Mouse (Mus musculus) cerebellum, adult 2 months (tissue): ENCODE results near the gene Fam71f2.

Source experiments
- CTCF ChIP-seq: fragments of 200-500 bp; IDR thresholded peaks from 2 replicates; pipeline ENCODE4 v1.5.1; 2011; ENCODE audit warnings: low read depth, mild to moderate bottlenecking, control low read depth, low read length, moderate library complexity, borderline replicate concordance; ENCODE audit not compliant: insufficient read depth
- POLR2A ChIP-seq: fragments of 200-500 bp; IDR thresholded peaks from 2 replicates; pipeline ENCODE4 v1.6.1; 2011; ENCODE audit warnings: low read length, control low read depth, borderline replicate concordance; ENCODE audit not compliant: insufficient read depth

- TF ChIP-seq CTCF (no peak), POLR2A (no peak)
These were observed 43.3 kb downstream of the Fam71f2 start for GRCm38 (mm10) chr6:29322735-29323134.
